Mouse (Mus musculus): Measurements from ENCODE around the gene Ajuba. TPM values are rescaled to one million over a fixed set of nuclear protein-coding genes. Genes with fewer than 3 reads are reported as not detected.

The Ajuba gene
- polyA plus RNA-seq, 1 experiment from 2014 or later, result 52.8 TPM

GRCm38 (mm10) chr14:54528007-54528393, 49.4 kb downstream of the Ajuba start:
- H3K4me3 ChIP-seq, result no peak overlapping the region

GRCm38 (mm10) chr14:54527227-54528006, 49.9 kb downstream of the Ajuba start:
- Histone ChIP-seq H3K27ac (no peak overlapping the region), H3K4me2 (peak overlapping the region; percentile 71), H3K27me3 (no peaks in the 10 kb centered on the region), H3K4me3 (peak overlapping the region; percentile 35), H3K9me3 (no peaks in the 10 kb centered on the region), H3K4me1 (peaks cover 17% of the 10 kb centered on the region), H3K36me3 (no peaks in the 10 kb centered on the region), H3K9ac (peak overlapping the region; percentile 29)
- 2% methylated on average over 18 of the region's 18 CpGs for WGBS
- ATAC-seq (ENCODE audit: borderline replicate concordance, extremely low read depth, low FRiP score, low TSS enrichment), result peak; percentile 55; the same call in 1 of the 2 replicates

More at GRCm38 (mm10) chr14:54528007-54528393, 49.4 kb downstream of the Ajuba start:
- Histone ChIP-seq H3K36me3 (no peaks in the 10 kb centered on the region), H3K4me1 (peaks cover 17% of the 10 kb centered on the region), H3K9ac (no peak overlapping the region), H3K27me3 (no peaks in the 10 kb centered on the region), H3K4me2 (peak overlapping the region; percentile 71), H3K27ac (no peak overlapping the region), H3K9me3 (no peaks in the 10 kb centered on the region)
- ATAC-seq (ENCODE audit: borderline replicate concordance, extremely low read depth, low FRiP score, low TSS enrichment), result 0 out of 2 replicates have a peak, but pooled peaks have one; percentile 11
- 23% methylated on average over 5 of the region's 5 CpGs for WGBS

GRCm38 (mm10) chr14:54523600-54523999, 53.8 kb downstream of the Ajuba start:
- no peaks in the 10 kb centered on the region for H3K27me3 ChIP-seq
- H3K9ac ChIP-seq, result no peak overlapping the region
- H3K4me1 ChIP-seq, result peaks cover 15% of the 10 kb centered on the region
- no peaks in the 10 kb centered on the region for H3K36me3 ChIP-seq
- no peak overlapping the region for H3K27ac ChIP-seq
- no peak overlapping the region for H3K4me3 ChIP-seq
- no peak overlapping the region for H3K4me2 ChIP-seq
- no peaks in the 10 kb centered on the region for H3K9me3 ChIP-seq
- ATAC-seq (ENCODE audit: borderline replicate concordance, extremely low read depth, low FRiP score, low TSS enrichment), result no peak
- WGBS, result 34% methylated on average over 6 of the region's 6 CpGs

MicroRNAs encoded within 50 kb of the gene (microRNA counts, 519-probe panel; counts per million panel counts)
- 19.7 counts per million for microRNA mmu-miR-686

Small RNA genes within 50 kb of the gene (microRNA-seq; reads per million reads assigned to microRNA genes)
- not detected for gene Mir686

Other genes starting within 250 kb of the Ajuba start
- 38.3 and 41.6 TPM in 2 replicates for gene Oxa1l, start 216.7 kb downstream of the Ajuba start, polyA plus RNA-seq (2015; fragmentation: Nextera tagmentation; extraction: Ambion mirVana)
- gene Slc7a7, start 159.8 kb downstream of the Ajuba start, polyA plus RNA-seq (2015; fragmentation: Nextera tagmentation; extraction: Ambion mirVana), result 10.7 and 11.9 TPM in 2 replicates
- 268 and 271 TPM in 2 replicates for gene Mrpl52, start 150.6 kb downstream of the Ajuba start, polyA plus RNA-seq (2015; fragmentation: Nextera tagmentation; extraction: Ambion mirVana)
- 180 and 182 TPM in 2 replicates for gene Mmp14, start 145.9 kb downstream of the Ajuba start, polyA plus RNA-seq (2015; fragmentation: Nextera tagmentation; extraction: Ambion mirVana)
- 51.5 and 57.5 TPM in 2 replicates for gene Lrp10, start 113.4 kb downstream of the Ajuba start, polyA plus RNA-seq (2015; fragmentation: Nextera tagmentation; extraction: Ambion mirVana)
- gene Rem2, start 101.5 kb downstream of the Ajuba start, polyA plus RNA-seq (2015; fragmentation: Nextera tagmentation; extraction: Ambion mirVana), result 14.6 and 16.2 TPM in 2 replicates
- 83.6 and 87.0 TPM in 2 replicates for gene Prmt5, start 60.0 kb downstream of the Ajuba start, polyA plus RNA-seq (2015; fragmentation: Nextera tagmentation; extraction: Ambion mirVana)
- gene Haus4, start 22.9 kb downstream of the Ajuba start, polyA plus RNA-seq (2015; fragmentation: Nextera tagmentation; extraction: Ambion mirVana), result 58.1 and 68.7 TPM in 2 replicates
- gene 4931414P19Rik, start 28.4 kb upstream of the Ajuba start, polyA plus RNA-seq (2015; fragmentation: Nextera tagmentation; extraction: Ambion mirVana), result 8.6 and 8.8 TPM in 2 replicates
- 378 and 407 TPM in 2 replicates for gene Psmb5, start 40.5 kb upstream of the Ajuba start, polyA plus RNA-seq (2015; fragmentation: Nextera tagmentation; extraction: Ambion mirVana)
- gene Psmb11, start 43.9 kb upstream of the Ajuba start, polyA plus RNA-seq (2015; fragmentation: Nextera tagmentation; extraction: Ambion mirVana), result 0.94 and 4.7 TPM in 2 replicates
- gene Gm17606, start 63.4 kb upstream of the Ajuba start, polyA plus RNA-seq (2015; fragmentation: Nextera tagmentation; extraction: Ambion mirVana), result not detected in 2 replicates
- 4.0 and 4.2 TPM in 2 replicates for gene Cdh24, start 63.8 kb upstream of the Ajuba start, polyA plus RNA-seq (2015; fragmentation: Nextera tagmentation; extraction: Ambion mirVana)
- gene 1700123O20Rik, start 108.7 kb upstream of the Ajuba start, polyA plus RNA-seq (2015; fragmentation: Nextera tagmentation; extraction: Ambion mirVana), result 74.0 and 77.9 TPM in 2 replicates
- gene Acin1, start 109.4 kb upstream of the Ajuba start, polyA plus RNA-seq (2015; fragmentation: Nextera tagmentation; extraction: Ambion mirVana), result 119 and 122 TPM in 2 replicates
- gene Gm29776, start 121.3 kb upstream of the Ajuba start, polyA plus RNA-seq (2015; fragmentation: Nextera tagmentation; extraction: Ambion mirVana), result 0.11 and 0.20 TPM in 2 replicates
- not detected in 2 replicates for gene Cebpe, start 134.6 kb upstream of the Ajuba start, polyA plus RNA-seq (2015; fragmentation: Nextera tagmentation; extraction: Ambion mirVana)
- 1.4 and 1.8 TPM in 2 replicates for gene Slc7a8, start 204.4 kb upstream of the Ajuba start, polyA plus RNA-seq (2015; fragmentation: Nextera tagmentation; extraction: Ambion mirVana)
- gene Rnf212b, start 236.6 kb upstream of the Ajuba start, polyA plus RNA-seq (2015; fragmentation: Nextera tagmentation; extraction: Ambion mirVana), result not detected in 2 replicates

All from lung, embryonic 15.5 days (tissue).